Mouse (Mus musculus) liver, embryonic 16.5 days (tissue): Measurements from ENCODE around the gene Hunk. TPM values are rescaled to one million over a fixed set of nuclear protein-coding genes. Genes with fewer than 3 reads are reported as not detected.

Experiments used
- ATAC-seq: fragments of 200-750 bp; cut with Nextera tagmentation; 2 replicates; pipeline ENCODE4 v1.8.0; 2017; ENCODE audit warnings: low read depth, mild to moderate bottlenecking, moderate number of reproducible peaks, moderate library complexity
- H3K27ac ChIP-seq: fragments of 300-500 bp; sonication (generic); 2 replicates; pipeline ENCODE4 v1.5.1; 2014; ENCODE audit warnings: mild to moderate bottlenecking, low read length
- H3K27me3 ChIP-seq: fragments of 300-500 bp; sonication (generic); 2 replicates; pipeline ENCODE4 v1.6.1; 2014; ENCODE audit warnings: low read depth, low read length, mixed read lengths; ENCODE audit not compliant: control insufficient read depth, insufficient read depth
- H3K36me3 ChIP-seq: fragments of 300-500 bp; sonication (generic); 2 replicates; pipeline ENCODE4 v1.6.1; 2014; ENCODE audit warnings: mild to moderate bottlenecking; ENCODE audit not compliant: control insufficient read depth, insufficient read depth
- H3K4me1 ChIP-seq: fragments of 300-500 bp; sonication (generic); 2 replicates; pipeline ENCODE4 v1.6.1; 2014; ENCODE audit warnings: low read depth, low read length, mixed read lengths; ENCODE audit not compliant: control insufficient read depth
- H3K4me2 ChIP-seq: fragments of 300-500 bp; sonication (generic); 2 replicates; pipeline ENCODE4 v1.6.1; 2014; ENCODE audit warnings: low read depth, low read length, mixed read lengths
- H3K4me3 ChIP-seq: fragments of 300-500 bp; sonication (generic); 2 replicates; pipeline ENCODE4 v1.5.1; 2014; ENCODE audit warnings: low read depth, mild to moderate bottlenecking, low read length
- H3K9ac ChIP-seq: fragments of 300-500 bp; sonication (generic); 2 replicates; pipeline ENCODE4 v1.6.1; 2014; ENCODE audit warnings: low read depth, low read length
- H3K9me3 ChIP-seq: fragments of 300-500 bp; sonication (generic); replicated peaks from 2 replicates; pipeline ENCODE4 v1.6.1; 2016; ENCODE audit warnings: low read length; ENCODE audit not compliant: control insufficient read depth
- WGBS: fragments of 180-500 bp; shearing (Covaris S2); extraction: QIAGEN DNeasy Blood & Tissue Kit; methylation state at CpG from one replicate; pipeline ENCODE4 v1.1.7; 2014; ENCODE audit not compliant: insufficient replicate concordance; 5-methylcytosine and 5-hydroxymethylcytosine counted together
- polyA plus RNA-seq: library from polyadenylated mRNA; unstranded; fragments of >200 nt; fragmentation: Nextera tagmentation; extraction: Ambion mirVana; gene quantifications from 2 replicates; pipeline ENCODE4 v1.2.1, GENCODE M21; 2015

Gene Hunk
- polyA plus RNA-seq, 1 experiment from 2014 or later: 1.3 TPM

GRCm38 (mm10) chr16:90541191-90541590 lies 155.4 kb downstream of the Hunk start:
- 51% methylated on average over 2 of the region's 2 CpGs for WGBS

GRCm38 (mm10) chr16:90542383-90542782 lies 156.6 kb downstream of the Hunk start:
- Histone ChIP-seq H3K4me2 (no peak overlapping the region), H3K36me3 (no peaks in the 10 kb centered on the region), H3K4me1 (no peaks in the 10 kb centered on the region), H3K4me3 (no peak overlapping the region), H3K27ac (no peak overlapping the region), H3K27me3 (no peaks in the 10 kb centered on the region), H3K9me3 (no peaks in the 10 kb centered on the region), H3K9ac (no peak overlapping the region)
- no peak for ATAC-seq
- 61% methylated on average over 10 of the region's 10 CpGs for WGBS

More at GRCm38 (mm10) chr16:90541191-90541590, 155.4 kb downstream of the Hunk start:
- H3K27ac ChIP-seq: no peak overlapping the region
- no peak overlapping the region for H3K4me3 ChIP-seq
- H3K4me2 ChIP-seq: no peak overlapping the region
- no peaks in the 10 kb centered on the region for H3K27me3 ChIP-seq
- H3K4me1 ChIP-seq: no peaks in the 10 kb centered on the region
- no peak overlapping the region for H3K9ac ChIP-seq
- ATAC-seq: no peak
- H3K36me3 ChIP-seq: no peaks in the 10 kb centered on the region
- H3K9me3 ChIP-seq: no peaks in the 10 kb centered on the region

- H3K4me2 ChIP-seq: no peak overlapping the region
- no peaks in the 10 kb centered on the region for H3K36me3 ChIP-seq
- WGBS: 22% methylated on average over 9 of the region's 9 CpGs
- no peak overlapping the region for H3K9ac ChIP-seq
- no peak overlapping the region for H3K27ac ChIP-seq
- ATAC-seq: no peak
- H3K4me3 ChIP-seq: no peak overlapping the region
- H3K4me1 ChIP-seq: no peaks in the 10 kb centered on the region
- H3K9me3 ChIP-seq: no peaks in the 10 kb centered on the region
- H3K27me3 ChIP-seq: no peaks in the 10 kb centered on the region
Measured at GRCm38 (mm10) chr16:90544175-90544574, 158.4 kb downstream of the Hunk start.

GRCm38 (mm10) chr16:90545509-90545908 lies 159.7 kb downstream of the Hunk start:
- no peaks in the 10 kb centered on the region for H3K27me3 ChIP-seq
- H3K9me3 ChIP-seq: no peaks in the 10 kb centered on the region
- no peaks in the 10 kb centered on the region for H3K36me3 ChIP-seq
- 35% methylated on average over 3 of the region's 3 CpGs for WGBS
- ATAC-seq: no peak
- no peaks in the 10 kb centered on the region for H3K4me1 ChIP-seq
- no peak overlapping the region for H3K27ac ChIP-seq
- no peak overlapping the region for H3K9ac ChIP-seq
- no peak overlapping the region for H3K4me2 ChIP-seq
- H3K4me3 ChIP-seq: no peak overlapping the region

- H3K27ac ChIP-seq: no peak overlapping the region
- 64% methylated on average over 3 of the region's 3 CpGs for WGBS
- no peaks in the 10 kb centered on the region for H3K36me3 ChIP-seq
- H3K27me3 ChIP-seq: no peaks in the 10 kb centered on the region
- no peak overlapping the region for H3K4me3 ChIP-seq
- no peaks in the 10 kb centered on the region for H3K9me3 ChIP-seq
- H3K4me1 ChIP-seq: no peaks in the 10 kb centered on the region
- no peak for ATAC-seq
- no peak overlapping the region for H3K4me2 ChIP-seq
- H3K9ac ChIP-seq: no peak overlapping the region
Measured at GRCm38 (mm10) chr16:90546591-90546990, 160.8 kb downstream of the Hunk start.

GRCm38 (mm10) chr16:90547996-90548395 lies 162.2 kb downstream of the Hunk start:
- no peak for ATAC-seq
- WGBS: 75% methylated on average over 9 of the region's 9 CpGs
- no peak overlapping the region for H3K27ac ChIP-seq
- H3K36me3 ChIP-seq: no peaks in the 10 kb centered on the region
- no peaks in the 10 kb centered on the region for H3K9me3 ChIP-seq
- no peak overlapping the region for H3K9ac ChIP-seq
- H3K4me3 ChIP-seq: no peak overlapping the region
- no peak overlapping the region for H3K4me2 ChIP-seq
- no peaks in the 10 kb centered on the region for H3K4me1 ChIP-seq
- H3K27me3 ChIP-seq: no peaks in the 10 kb centered on the region

Other genes with a start within 250 kb of the Hunk start
- 2.8 and 4.2 TPM in 2 replicates for gene Tiam1, start 242.2 kb upstream of the Hunk start, polyA plus RNA-seq
- gene Sod1, start 165.3 kb upstream of the Hunk start, polyA plus RNA-seq: 965 and 1,058 TPM in 2 replicates
- gene Scaf4, start 101.5 kb upstream of the Hunk start, polyA plus RNA-seq: 7.7 and 7.9 TPM in 2 replicates